Mouse (Mus musculus) bone marrow, adult 2 months (tissue): Measurements from ENCODE around the gene Actn1.
A peak's percentile ranks its signal among the peaks of the same experiment; 100 is the strongest.

Source experiments
- CTCF ChIP-seq: fragments of 200-500 bp; IDR thresholded peaks from 2 replicates; pipeline ENCODE4 v1.5.1; 2011; ENCODE audit warnings: low read length, control low read depth; ENCODE audit not compliant: control insufficient read depth, insufficient read depth
- POLR2A ChIP-seq: fragments of 200-500 bp; IDR thresholded peaks from 2 replicates; pipeline ENCODE4 v1.6.1; 2011; ENCODE audit warnings: low read depth, mild to moderate bottlenecking, control low read depth, low read length, borderline replicate concordance; ENCODE audit not compliant: control insufficient read depth

GRCm38 (mm10) chr12:80198487-80198886 is 61.7 kb downstream of the Actn1 start:
- TF ChIP-seq CTCF (peak; percentile 87), POLR2A (no peak)
